Mouse (Mus musculus): Measurements from ENCODE around the gene 6030452D12Rik. TPM values are rescaled to one million over a fixed set of nuclear protein-coding genes. Genes with fewer than 3 reads are reported as not detected.

6030452D12Rik gene
- polyA plus RNA-seq, 1 experiment, result not detected

DNA sequence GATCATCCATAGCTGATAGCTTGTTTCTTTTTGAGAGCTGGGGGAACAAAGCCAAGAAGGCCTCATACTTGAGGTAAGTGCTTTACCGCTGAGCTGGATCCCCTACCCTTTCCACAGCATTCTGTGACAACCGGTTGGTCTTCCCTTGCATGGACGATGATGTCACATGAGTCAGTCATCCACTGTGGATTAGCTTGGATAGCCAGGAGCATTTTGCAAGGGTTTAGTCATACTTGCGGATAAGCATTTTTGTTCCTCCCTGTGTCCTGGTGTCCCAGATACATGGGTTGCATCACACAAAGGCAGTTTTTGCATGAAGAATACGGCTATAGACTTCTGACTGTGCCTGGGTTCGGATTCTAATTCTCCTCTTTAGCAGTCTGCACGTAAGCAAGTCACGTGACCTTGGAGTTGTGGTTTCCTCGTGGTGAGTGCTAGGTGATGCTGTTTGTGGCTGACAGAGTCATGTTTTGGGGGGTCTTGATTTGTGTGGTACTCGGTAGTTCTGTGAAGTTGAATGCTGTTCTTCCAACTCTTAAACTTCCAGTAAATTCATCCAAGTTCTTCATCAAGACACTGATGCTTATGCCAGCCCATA is 29.7 kb downstream of the 6030452D12Rik start:
- H3K27ac ChIP-seq (ENCODE audit: insufficient read depth, low read length), result peak overlapping the region; percentile 92
- peaks cover 22% of the 10 kb centered on the region for H3K4me1 ChIP-seq (ENCODE audit: control insufficient read depth, insufficient read depth, low read length)
- H3K4me3 ChIP-seq (ENCODE audit: insufficient read depth, low read length), result no peak overlapping the region
- TF ChIP-seq POLR2A (IDR thresholded peaks at IDR 0.05; ENCODE audit: low read depth, low read length) (no peak), CTCF (IDR thresholded peaks at IDR 0.05; ENCODE audit: borderline replicate concordance, insufficient read depth, low read length) (no peak)

DNA sequence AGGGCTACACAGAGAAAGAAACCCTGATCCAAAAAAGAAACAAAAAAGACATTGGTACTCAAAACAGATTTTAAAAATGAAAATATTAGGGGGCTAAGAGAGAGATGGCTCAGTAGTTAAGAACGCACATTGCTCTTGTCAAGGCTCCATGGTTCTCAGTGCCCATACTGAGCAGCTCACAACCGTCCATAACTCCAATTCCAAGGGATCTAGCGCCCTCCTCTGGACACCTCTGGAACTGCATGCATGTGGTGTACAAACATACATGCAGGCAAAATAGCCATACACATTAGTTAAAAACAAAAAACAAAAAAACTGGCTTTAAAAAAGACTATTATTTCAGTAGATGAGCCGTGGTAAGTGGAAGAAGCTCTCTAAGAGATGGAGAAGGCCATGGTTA is 30.2 kb downstream of the 6030452D12Rik start:
- Histone ChIP-seq H3K27ac (ENCODE audit: insufficient read depth, low read length) (peak overlapping the region; percentile 92), H3K4me1 (ENCODE audit: control insufficient read depth, insufficient read depth, low read length) (peaks cover 22% of the 10 kb centered on the region), H3K4me3 (ENCODE audit: insufficient read depth, low read length) (no peak overlapping the region)
- TF ChIP-seq POLR2A (IDR thresholded peaks at IDR 0.05; ENCODE audit: low read depth, low read length) (no peak), CTCF (IDR thresholded peaks at IDR 0.05; ENCODE audit: borderline replicate concordance, insufficient read depth, low read length) (peak; percentile 27; the same call in 1 of the 2 replicates)

DNA sequence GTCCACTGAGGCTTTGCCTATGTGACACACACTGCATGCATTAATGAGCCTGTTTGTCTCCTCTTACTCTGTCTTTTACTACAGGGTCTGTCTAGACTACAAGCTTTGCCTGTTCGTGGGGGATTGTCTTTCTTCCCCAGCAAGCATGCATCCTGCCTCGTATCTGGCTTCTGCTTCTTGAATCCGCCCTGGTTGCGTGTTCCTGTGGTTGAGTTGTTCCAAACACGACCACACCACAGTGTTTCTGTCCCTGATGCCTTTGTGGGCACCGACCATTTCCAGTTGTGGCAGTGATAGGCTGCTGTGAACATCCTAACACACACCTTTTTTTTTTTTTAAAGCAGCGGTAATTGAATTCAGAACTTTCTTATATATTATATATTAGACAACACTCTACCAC is 33.4 kb downstream of the 6030452D12Rik start:
- peak overlapping the region; percentile 29 for H3K27ac ChIP-seq (ENCODE audit: insufficient read depth, low read length)

DNA sequence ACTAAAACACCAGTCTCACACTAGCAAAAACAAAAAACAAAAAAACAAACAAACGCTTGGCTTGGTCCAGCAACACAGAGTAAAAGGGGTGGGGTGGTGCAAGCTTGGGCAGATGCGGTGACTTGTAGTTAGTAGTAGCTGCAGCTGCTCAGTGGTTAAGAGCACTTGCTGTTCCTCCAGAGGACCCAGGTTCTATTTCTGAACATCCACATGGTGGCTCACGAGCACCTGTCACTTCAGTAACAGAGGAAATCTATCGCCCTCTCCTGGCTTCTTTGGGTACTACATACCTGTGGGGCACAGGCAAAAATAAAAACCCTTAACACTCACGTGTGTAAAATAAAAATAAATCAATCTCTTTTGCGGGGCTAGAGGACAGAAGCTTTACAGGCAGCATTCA is 34.1 kb downstream of the 6030452D12Rik start:
- no peak for TF ChIP-seq POLR2A (IDR thresholded peaks at IDR 0.05; ENCODE audit: low read depth, low read length)
- TF ChIP-seq CTCF (IDR thresholded peaks at IDR 0.05; ENCODE audit: borderline replicate concordance, insufficient read depth, low read length), result no peak
- no peak overlapping the region for H3K4me3 ChIP-seq (ENCODE audit: insufficient read depth, low read length)
- peaks cover 12% of the 10 kb centered on the region for H3K4me1 ChIP-seq (ENCODE audit: control insufficient read depth, insufficient read depth, low read length)
- H3K27ac ChIP-seq (ENCODE audit: insufficient read depth, low read length), result no peak overlapping the region

More for the DNA sequence above, 33.4 kb downstream of the 6030452D12Rik start:
- TF ChIP-seq CTCF (IDR thresholded peaks at IDR 0.05; ENCODE audit: borderline replicate concordance, insufficient read depth, low read length), result no peak
- TF ChIP-seq POLR2A (IDR thresholded peaks at IDR 0.05; ENCODE audit: low read depth, low read length), result no peak
- Histone ChIP-seq H3K4me3 (ENCODE audit: insufficient read depth, low read length) (no peak overlapping the region), H3K4me1 (ENCODE audit: control insufficient read depth, insufficient read depth, low read length) (peaks cover 16% of the 10 kb centered on the region)

DNA sequence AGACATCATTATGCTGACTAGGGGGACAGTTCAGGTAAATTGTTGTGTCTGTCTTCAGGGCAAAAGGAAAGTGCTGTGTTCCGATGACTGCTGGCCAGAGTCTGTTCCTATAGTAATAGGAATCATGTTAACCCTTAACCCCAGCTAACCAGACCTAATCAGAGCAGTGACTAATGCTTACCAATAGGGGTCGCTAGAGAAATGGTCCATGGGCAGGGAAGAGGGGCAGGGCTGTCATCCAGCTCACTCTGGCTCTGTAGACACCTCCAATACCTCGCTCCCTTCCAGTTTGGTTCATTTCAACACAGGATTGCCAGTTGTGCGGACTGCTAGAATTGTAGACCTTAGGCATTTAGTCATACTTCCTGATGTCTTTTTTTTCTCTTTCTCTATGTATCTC is 35.1 kb downstream of the 6030452D12Rik start:
- Histone ChIP-seq H3K4me1 (ENCODE audit: control insufficient read depth, insufficient read depth, low read length) (peaks cover 8% of the 10 kb centered on the region; the same call in 1 of the 2 replicates), H3K4me3 (ENCODE audit: insufficient read depth, low read length) (no peak overlapping the region), H3K27ac (ENCODE audit: insufficient read depth, low read length) (no peak overlapping the region)
- TF ChIP-seq CTCF (IDR thresholded peaks at IDR 0.05; ENCODE audit: borderline replicate concordance, insufficient read depth, low read length), result no peak
- TF ChIP-seq POLR2A (IDR thresholded peaks at IDR 0.05; ENCODE audit: low read depth, low read length), result no peak

DNA sequence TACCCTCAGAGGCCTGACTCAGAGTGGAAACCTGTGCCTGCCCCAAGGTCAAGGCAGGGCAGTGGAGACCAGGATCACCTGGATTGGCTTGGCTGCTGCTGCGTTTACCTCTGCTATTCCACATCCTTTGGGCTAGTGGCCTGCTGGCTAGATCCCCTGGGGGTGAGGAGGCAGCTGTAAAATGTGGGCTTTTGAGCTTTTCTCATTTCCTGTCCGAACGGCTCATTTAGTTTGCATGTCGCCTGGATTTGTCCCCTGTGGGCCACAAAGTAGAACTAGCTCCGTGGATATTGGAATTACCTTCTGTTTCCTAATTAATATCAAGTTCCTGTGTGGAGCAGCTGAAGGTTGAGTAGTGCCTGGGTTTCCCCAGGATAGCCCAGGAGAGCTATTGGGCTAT is 38.9 kb downstream of the 6030452D12Rik start:
- H3K4me1 ChIP-seq (ENCODE audit: control insufficient read depth, insufficient read depth, low read length), result peaks cover under 1% of the 10 kb centered on the region; the same call in 1 of the 2 replicates
- H3K4me3 ChIP-seq (ENCODE audit: insufficient read depth, low read length), result no peak overlapping the region
- no peak overlapping the region for H3K27ac ChIP-seq (ENCODE audit: insufficient read depth, low read length)
- TF ChIP-seq POLR2A (IDR thresholded peaks at IDR 0.05; ENCODE audit: low read depth, low read length) (no peak), CTCF (IDR thresholded peaks at IDR 0.05; ENCODE audit: borderline replicate concordance, insufficient read depth, low read length) (no peak)

DNA sequence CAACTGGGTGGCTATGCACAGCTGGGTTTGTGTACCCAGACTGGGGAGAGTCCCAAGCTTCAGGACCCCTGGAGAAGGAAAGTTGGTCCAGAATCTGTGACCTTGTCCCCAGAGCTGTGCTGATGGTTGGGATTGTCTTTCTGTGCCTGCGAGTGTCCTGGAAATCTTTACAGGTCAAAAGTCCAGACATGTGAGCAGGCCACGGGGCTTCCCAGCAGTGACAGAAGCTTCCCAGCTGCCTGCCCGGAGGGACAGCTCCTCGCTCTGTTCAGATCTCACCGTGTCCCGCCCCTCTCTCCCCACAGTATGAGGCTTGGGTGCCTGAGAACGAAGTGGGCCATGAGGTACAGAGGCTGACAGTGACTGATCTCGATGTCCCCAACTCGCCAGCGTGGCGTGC is 40.7 kb downstream of the 6030452D12Rik start:
- H3K27ac ChIP-seq (ENCODE audit: insufficient read depth, low read length), result no peak overlapping the region
- no peak for TF ChIP-seq CTCF (IDR thresholded peaks at IDR 0.05; ENCODE audit: borderline replicate concordance, insufficient read depth, low read length)
- TF ChIP-seq POLR2A (IDR thresholded peaks at IDR 0.05; ENCODE audit: low read depth, low read length), result no peak
- H3K4me3 ChIP-seq (ENCODE audit: insufficient read depth, low read length), result no peak overlapping the region

DNA sequence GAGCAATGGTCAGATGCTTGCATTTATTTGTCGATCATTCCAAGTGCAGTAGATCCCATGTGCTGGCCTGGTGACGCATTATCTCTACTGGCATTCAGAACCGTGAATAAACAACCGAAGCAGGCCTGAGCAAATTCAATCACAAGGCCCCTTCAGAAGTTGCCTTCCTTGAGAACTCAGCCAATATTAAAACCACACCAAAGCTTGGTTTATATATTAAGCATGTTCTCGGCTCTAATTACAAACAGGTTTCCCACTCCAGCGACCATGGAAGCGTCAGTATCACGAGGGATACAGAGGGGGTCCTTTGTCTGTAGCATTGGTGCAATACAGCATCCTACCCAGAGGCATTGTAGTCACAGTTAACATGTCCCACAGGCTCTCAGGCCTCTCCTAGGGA is 42.7 kb downstream of the 6030452D12Rik start:
- no peak overlapping the region for H3K4me3 ChIP-seq (ENCODE audit: insufficient read depth, low read length)
- H3K4me1 ChIP-seq (ENCODE audit: control insufficient read depth, insufficient read depth, low read length), result no peaks in the 10 kb centered on the region
- TF ChIP-seq CTCF (IDR thresholded peaks at IDR 0.05; ENCODE audit: borderline replicate concordance, insufficient read depth, low read length) (no peak), POLR2A (IDR thresholded peaks at IDR 0.05; ENCODE audit: low read depth, low read length) (no peak)
- H3K27ac ChIP-seq (ENCODE audit: insufficient read depth, low read length), result no peak overlapping the region

More for the DNA sequence above, 40.7 kb downstream of the 6030452D12Rik start:
- no peaks in the 10 kb centered on the region for H3K4me1 ChIP-seq (ENCODE audit: control insufficient read depth, insufficient read depth, low read length)

DNA sequence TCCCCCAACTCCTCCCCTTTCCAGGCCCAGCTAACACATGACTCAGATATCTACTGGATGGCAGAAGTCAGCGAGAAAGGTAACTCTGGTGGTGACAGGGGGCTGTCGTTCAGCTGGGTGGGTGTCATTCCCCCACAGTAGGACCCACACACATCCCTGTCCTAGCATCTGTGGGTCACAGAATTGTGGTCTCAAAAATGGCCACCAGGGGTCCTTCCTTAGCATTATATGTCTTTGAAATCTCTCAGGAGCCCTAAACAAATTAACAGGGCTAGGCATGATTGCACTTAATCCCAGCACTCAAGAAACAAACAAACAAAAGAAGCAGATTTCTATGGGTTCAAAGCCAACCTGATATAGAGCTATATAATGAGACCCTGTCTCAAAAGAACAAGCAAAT is 44.8 kb downstream of the 6030452D12Rik start:
- TF ChIP-seq POLR2A (IDR thresholded peaks at IDR 0.05; ENCODE audit: low read depth, low read length) (no peak), CTCF (IDR thresholded peaks at IDR 0.05; ENCODE audit: borderline replicate concordance, insufficient read depth, low read length) (no peak)
- Histone ChIP-seq H3K4me1 (ENCODE audit: control insufficient read depth, insufficient read depth, low read length) (no peaks in the 10 kb centered on the region), H3K27ac (ENCODE audit: insufficient read depth, low read length) (no peak overlapping the region), H3K4me3 (ENCODE audit: insufficient read depth, low read length) (no peak overlapping the region)

DNA sequence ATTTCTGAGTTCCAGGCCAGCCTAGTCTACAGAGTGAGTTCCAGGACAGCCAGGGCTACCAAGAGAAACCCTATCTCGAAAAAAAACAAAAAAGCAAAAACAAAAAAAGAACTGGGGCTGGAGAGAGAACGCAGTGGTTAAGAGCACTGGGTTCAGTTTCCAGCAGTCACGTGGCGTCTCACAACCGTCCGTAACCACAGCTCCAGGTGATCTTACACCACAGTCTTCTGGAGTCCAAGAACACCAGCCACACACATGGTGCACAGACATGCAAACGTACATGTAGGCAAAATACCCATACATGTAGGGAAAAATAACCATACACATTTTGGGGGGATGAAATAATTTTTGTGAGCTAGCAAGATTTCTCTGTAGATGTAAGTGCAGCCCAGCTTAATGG is 46.4 kb downstream of the 6030452D12Rik start:
- Histone ChIP-seq H3K4me1 (ENCODE audit: control insufficient read depth, insufficient read depth, low read length) (no peaks in the 10 kb centered on the region), H3K27ac (ENCODE audit: insufficient read depth, low read length) (no peak overlapping the region), H3K4me3 (ENCODE audit: insufficient read depth, low read length) (no peak overlapping the region)
- TF ChIP-seq CTCF (IDR thresholded peaks at IDR 0.05; ENCODE audit: borderline replicate concordance, insufficient read depth, low read length), result no peak
- no peak for TF ChIP-seq POLR2A (IDR thresholded peaks at IDR 0.05; ENCODE audit: low read depth, low read length)

All from embryonic fibroblast, embryonic 13.5 days (primary cell).